Mouse (Mus musculus) testis, adult 2 months (tissue): ENCODE measurements around the gene Igfbp1.

Experiments used
- CTCF ChIP-seq: fragments of 200-500 bp; IDR thresholded peaks from 2 replicates; pipeline ENCODE4 v1.5.1; 2012; ENCODE audit warnings: low read depth, mild to moderate bottlenecking, inconsistent platforms, low read length, moderate library complexity; ENCODE audit not compliant: control insufficient read depth, insufficient read depth, insufficient replicate concordance
- POLR2A ChIP-seq: fragments of 200-500 bp; IDR thresholded peaks from 2 replicates; pipeline ENCODE4 v1.6.1; 2012; ENCODE audit warnings: low read depth, mild to moderate bottlenecking, inconsistent platforms, low read length, moderate library complexity; ENCODE audit not compliant: control insufficient read depth

DNA sequence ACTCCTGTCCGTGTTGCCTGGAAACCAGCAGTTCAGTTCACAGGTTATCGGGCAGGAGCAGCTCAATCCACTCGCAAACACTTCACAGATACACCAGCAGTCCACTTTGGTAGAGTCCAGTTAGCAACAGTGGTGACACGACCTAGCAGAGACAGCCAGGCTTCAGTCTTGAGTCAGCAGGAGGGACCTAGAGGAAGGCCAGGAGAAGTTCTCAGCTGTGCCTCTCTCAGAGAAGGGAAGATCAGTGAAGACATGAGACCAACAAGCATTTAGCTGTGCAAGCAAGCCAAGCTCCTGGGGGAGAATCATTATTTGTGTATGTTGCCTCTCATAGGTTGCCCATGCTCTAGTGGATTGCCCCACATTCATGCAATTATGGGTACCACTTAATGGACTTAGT is 30.5 kb downstream of the Igfbp1 start:
- TF ChIP-seq CTCF (no peak), POLR2A (no peak)
